Mouse (Mus musculus): Measurements from ENCODE around the gene Gm28230.

The Gm28230 gene

GRCm38 (mm10) chr2:74739869-74740268, 13.3 kb downstream of the Gm28230 start:
- no peak for DNase-seq (ENCODE audit: low read depth)

- DNase-seq (ENCODE audit: low read depth) = no peak
These were observed 14.0 kb downstream of the Gm28230 start for GRCm38 (mm10) chr2:74740311-74741091.

DNA sequence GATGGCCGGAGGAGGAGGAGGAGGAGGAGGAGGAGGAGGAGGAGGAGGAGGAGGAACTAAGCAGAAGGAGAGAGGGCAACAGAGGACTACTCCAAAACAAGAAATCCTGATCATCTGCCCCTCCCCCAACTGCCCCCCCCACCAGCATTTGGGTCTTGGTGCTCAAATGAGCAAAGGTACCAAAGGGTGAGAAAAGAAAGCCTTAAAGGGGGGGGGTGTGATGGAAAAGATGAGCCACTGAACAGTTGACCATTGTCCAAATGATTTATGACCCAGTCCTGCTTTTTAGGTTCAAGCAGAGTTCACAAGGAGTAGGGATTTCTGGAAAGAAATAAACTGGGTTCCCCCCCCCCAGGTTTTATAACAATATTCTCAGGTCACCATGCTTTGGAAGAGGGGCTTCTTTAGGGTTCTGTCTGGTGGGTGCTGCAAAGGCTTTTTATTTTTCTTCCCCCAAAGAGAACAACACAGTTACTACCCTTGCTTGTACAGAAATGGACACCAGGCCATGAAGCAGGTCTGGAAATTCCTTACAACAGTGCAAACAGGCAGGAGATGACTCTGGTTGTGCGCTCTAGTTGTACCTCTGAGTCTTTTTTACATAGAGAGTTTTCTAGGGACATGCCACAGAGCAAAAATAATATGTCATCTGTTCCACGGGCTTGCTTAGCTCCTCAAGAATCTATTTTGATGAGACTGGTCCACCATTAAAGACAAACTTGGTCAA, 14.9 kb downstream of the Gm28230 start:
- no peak for DNase-seq (ENCODE audit: low read depth)

DNA sequence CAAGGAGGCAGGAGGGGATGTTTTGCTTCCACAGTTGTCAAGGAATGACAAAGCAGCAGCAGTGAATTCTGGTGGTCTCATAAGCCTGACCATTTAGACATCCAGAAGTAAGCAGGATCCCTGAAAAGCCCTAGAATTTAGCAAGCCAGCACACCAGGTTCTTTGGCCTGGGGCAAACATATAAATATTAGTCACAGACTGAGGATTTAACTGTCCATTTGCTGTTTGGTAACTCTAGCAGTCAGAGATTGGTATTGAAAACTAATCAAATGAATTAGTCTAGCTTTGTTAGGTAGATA, 15.4 kb downstream of the Gm28230 start:
- DNase-seq (ENCODE audit: low read depth) = no peak

DNA sequence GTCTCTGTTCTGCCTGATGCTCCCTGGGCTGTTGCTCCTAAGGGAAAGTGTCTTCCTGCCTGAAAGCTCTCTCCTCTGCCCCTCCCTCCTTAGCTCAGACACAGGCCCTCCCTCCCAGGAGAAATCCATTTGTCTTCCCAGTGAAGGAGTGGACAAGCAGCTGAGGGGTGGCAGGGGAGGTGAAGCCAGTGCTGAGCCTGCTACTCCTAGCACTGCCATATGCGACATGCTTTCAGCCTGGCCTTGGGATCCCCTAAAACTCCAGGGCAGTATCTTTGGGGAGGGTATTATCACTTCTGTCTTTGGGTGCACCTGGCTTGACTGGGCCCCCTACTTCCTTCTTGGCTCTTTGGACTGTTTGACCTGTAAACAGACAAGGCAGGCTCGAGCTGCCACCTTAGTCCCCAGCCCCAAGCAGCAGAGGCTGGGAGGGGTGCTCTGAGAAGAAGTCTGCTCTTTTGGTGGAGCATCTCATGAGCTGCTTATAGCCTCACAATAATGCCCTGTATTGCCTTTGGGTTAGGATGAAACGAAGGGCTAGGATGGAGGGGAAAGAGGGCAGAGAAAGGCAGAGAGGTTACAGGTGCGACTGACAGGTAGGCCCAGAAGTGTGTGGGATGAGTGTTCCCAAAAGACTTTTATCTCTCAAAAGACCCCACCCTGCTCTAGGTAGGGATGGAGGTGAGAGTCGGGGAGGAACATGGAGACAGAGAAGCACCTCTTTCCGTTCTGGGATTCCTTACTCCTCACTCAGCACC, 19.2 kb downstream of the Gm28230 start:
- DNase-seq (ENCODE audit: low read depth) = no peak

DNA sequence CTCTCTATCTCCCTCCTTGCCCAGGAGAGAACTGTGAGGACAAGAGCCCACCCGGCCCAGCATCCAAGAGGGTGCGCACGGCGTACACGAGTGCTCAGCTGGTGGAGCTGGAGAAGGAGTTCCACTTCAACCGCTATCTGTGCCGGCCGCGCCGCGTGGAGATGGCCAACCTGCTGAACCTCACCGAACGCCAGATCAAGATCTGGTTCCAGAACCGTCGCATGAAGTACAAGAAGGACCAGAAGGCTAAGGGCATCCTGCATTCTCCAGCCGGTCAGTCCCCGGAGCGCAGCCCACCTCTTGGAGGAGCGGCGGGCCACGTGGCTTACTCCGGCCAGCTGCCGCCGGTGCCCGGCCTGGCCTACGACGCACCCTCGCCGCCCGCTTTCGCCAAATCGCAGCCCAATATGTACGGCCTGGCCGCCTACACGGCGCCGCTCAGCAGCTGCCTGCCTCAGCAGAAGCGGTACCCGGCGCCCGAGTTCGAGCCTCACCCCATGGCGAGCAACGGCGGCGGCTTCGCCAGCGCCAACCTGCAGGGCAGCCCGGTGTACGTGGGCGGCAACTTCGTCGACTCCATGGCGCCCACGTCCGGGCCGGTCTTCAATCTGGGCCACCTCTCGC, 19.9 kb downstream of the Gm28230 start:
- DNase-seq (ENCODE audit: low read depth) = no peak

- DNase-seq (ENCODE audit: low read depth) = no peak
These were observed 20.5 kb downstream of the Gm28230 start for GRCm38 (mm10) chr2:74747006-74747405.

- no peak for DNase-seq (ENCODE audit: low read depth)
These were observed 21.2 kb downstream of the Gm28230 start for GRCm38 (mm10) chr2:74747661-74748141.

DNA sequence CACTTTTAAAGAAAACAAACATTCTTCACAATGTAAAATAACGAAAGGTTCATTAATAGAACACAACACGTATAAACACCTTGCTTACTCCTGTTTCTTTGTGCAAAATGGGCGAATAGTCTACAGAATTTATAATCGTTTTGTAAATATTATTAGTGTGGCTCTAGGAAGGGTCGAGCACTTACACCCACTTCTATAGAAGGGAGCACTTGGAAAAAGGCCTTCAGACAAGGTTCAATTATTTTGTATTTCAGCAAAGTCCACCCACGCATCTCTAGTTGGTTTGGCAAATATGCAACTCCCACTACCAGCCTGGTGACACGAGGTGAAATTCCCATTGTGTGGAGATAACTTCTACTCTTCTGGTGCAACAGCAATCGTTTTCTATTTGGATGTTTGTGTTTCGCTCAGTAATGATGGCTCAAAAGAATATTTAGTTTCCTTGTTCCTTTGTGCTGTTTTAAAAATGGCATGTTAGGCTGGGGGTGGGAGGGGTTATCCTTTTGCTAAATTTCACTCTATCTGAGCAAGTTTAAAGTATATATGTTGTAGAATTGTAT, 22.0 kb downstream of the Gm28230 start:
- DNase-seq (ENCODE audit: low read depth) = no peak

DNA sequence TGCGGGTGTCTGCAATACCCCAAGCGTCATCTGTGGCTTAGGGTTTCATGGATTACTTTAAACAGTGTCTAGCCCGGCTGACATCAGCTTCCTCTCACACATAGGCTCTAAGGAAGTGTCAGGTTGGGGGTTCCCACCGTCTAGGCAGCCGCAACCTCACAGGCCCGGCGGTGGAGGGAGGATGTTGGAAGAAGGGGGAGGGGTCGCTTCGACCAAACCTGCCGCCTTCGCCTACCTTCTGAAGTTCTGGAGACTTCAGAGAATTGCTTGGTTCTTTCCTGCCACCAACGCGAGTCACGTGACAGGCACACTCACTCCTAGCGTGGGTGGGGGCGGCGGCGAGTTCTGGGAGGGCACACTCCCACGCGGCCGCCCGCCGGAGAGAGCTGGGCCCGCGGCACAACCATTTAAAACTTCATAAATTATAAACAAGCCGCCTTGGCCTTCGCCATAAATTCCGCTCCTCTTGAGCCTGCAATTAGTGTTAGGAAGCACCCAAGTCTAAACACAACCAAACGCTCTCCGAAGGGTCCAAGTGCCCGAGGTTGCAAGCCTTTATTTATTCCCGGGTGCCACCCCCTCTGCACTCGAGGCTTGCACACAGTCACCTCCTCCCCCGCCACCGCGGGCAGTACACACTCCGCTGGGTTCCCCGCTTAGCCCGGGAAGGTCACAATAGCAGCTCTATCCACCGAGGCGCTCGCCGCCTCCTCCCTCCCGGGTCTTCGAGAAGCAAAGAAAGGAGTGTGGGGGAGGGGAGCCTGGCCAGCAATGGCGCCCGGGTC, 23.0 kb downstream of the Gm28230 start:
- no peak for DNase-seq (ENCODE audit: low read depth)

GRCm38 (mm10) chr2:74750731-74751250, 24.3 kb downstream of the Gm28230 start:
- DNase-seq (ENCODE audit: low read depth) = no peak

- no peak for DNase-seq (ENCODE audit: low read depth)
These were observed 25.3 kb downstream of the Gm28230 start for GRCm38 (mm10) chr2:74751861-74752260.

- no peak for DNase-seq (ENCODE audit: low read depth)
These were observed 26.1 kb downstream of the Gm28230 start for GRCm38 (mm10) chr2:74752431-74753174.

DNA sequence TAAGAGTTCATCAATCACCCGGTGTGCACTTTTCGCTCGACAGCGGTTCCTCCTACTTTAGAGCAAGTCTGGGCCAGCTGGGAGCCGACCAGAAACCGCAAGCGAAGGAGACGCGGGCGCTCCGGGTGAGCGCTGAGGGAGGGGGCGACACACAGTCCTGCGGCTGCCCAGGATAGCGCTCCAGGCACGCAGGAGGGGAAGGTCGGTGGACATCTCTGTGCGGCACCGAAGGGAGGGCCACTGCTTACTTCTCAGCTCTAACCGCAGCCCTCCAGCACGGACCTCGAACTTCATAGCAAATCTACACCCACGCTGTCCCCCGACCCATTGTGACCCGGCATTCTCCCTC, 26.6 kb downstream of the Gm28230 start:
- DNase-seq (ENCODE audit: low read depth) = no peak

- no peak for DNase-seq (ENCODE audit: low read depth)
These were observed 27.2 kb downstream of the Gm28230 start for GRCm38 (mm10) chr2:74753711-74754110.

- no peak for DNase-seq (ENCODE audit: low read depth)
These were observed 33.6 kb downstream of the Gm28230 start for GRCm38 (mm10) chr2:74760146-74760545.

- DNase-seq (ENCODE audit: low read depth) = no peak
These were observed 35.4 kb downstream of the Gm28230 start for GRCm38 (mm10) chr2:74761941-74762340.

DNA sequence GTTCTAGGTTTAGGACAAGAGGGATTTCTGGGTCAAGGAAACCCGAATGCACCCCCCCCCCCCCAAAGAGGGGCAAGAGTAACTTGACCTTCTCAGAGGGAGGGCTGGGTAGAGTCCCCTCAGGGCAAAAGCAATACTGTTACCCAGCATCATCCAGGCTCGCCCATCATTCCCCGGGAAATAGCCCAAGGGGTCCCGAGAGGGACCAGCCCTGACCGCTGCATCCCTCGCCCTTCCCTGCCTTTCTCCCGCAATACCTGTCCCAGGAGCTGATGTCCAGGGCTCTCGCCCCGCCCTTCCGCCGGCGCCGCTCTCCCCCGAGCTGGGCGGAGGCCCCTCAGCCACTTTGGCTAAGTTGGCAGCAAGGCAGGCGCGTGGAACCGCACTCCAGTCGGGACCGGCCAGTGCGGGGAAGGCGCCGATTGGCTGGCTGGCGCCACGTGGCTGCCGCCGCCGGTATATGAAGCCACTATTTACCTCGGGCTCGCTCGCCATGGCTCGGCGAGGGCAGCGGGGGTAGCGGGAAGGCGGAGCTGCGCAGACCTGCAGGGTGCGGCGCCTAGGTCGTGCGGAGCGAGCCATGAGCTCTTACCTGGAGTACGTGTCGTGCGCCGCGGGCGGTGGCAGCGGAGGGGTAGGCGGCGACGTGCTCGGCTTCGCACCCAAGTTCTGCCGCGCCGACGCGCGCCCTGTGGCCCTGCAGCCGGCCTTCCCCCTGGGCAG, 36.2 kb downstream of the Gm28230 start, which contains the start of gene Hoxd1:
TSS of gene Hoxd1 (plus strand) at position 459 of the 723 bp plus-strand sequence.
- no peak for DNase-seq (ENCODE audit: low read depth)

GRCm38 (mm10) chr2:74763245-74763735, 36.8 kb downstream of the Gm28230 start:
- DNase-seq (ENCODE audit: low read depth) = no peak
